Mouse (Mus musculus) C2C12 (cell line): ENCODE data around the gene Gfra1.

Experiments
- CEBPB ChIP-seq: IDR thresholded peaks from one replicate; pipeline ENCODE4 v1.6.1; 2011; ENCODE audit warnings: low read depth, mild to moderate bottlenecking, control low read depth, moderate library complexity
- CTCF ChIP-seq: IDR thresholded peaks from one replicate; pipeline ENCODE4 v1.5.1; 2011; ENCODE audit not compliant: control insufficient read depth, insufficient read depth, insufficient read length
- FOSL1 ChIP-seq: IDR thresholded peaks from one replicate; pipeline ENCODE4 v1.8.0; 2011; ENCODE audit warnings: mild to moderate bottlenecking, low read length; ENCODE audit not compliant: poor library complexity, insufficient read depth, severe bottlenecking
- MAX ChIP-seq: IDR thresholded peaks from one replicate; pipeline ENCODE4 v1.6.1; 2011; ENCODE audit warnings: mild to moderate bottlenecking, control low read depth
- MYOD1 ChIP-seq: IDR thresholded peaks from one replicate; pipeline ENCODE4 v1.6.1; 2011; ENCODE audit warnings: low read depth; ENCODE audit not compliant: control insufficient read depth, insufficient read length
- MYOG ChIP-seq: IDR thresholded peaks from one replicate; pipeline ENCODE4 v1.6.1; 2011; ENCODE audit not compliant: control insufficient read depth, insufficient read length; ENCODE audit errors: extremely low read depth
- USF1 ChIP-seq: IDR thresholded peaks from one replicate; pipeline ENCODE4 v1.6.1; 2011; ENCODE audit warnings: low read depth, mild to moderate bottlenecking, control low read depth, moderate library complexity

- TF ChIP-seq MAX (no peak), CTCF (peak; percentile 48), USF1 (no peak), MYOD1 (peak; percentile 26), FOSL1 (no peak), MYOG (no peak), CEBPB (no peak)
Observed at GRCm38 (mm10) chr19:58455061-58455495, 631 bp downstream of the Gfra1 start.
